Mouse (Mus musculus) embryonic facial prominence, embryonic 11.5 days (tissue): ENCODE measurements around the gene Krtap22-2. TPM values are rescaled to one million over a fixed set of nuclear protein-coding genes. Genes with fewer than 3 reads are reported as not detected.
"Not testable (repeated sequence)": the region's sequence is repeated elsewhere in the genome, so short reads cannot be mapped to it uniquely, and the experiment has no call there.

ENCODE experiments used
- ATAC-seq: fragments of 200-750 bp; cut with Nextera tagmentation; replicated peaks from 2 replicates; pipeline ENCODE4 v1.8.0; 2017; ENCODE audit warnings: low read depth; ENCODE audit not compliant: insufficient number of reproducible peaks, low FRiP score, low TSS enrichment
- DNase-seq: peaks from one replicate; pipeline ENCODE4 v3.0.0-alpha.2; 2015; ENCODE audit warnings: low spot score
- H3K27ac ChIP-seq: fragments of 300-500 bp; sonication (generic); replicated peaks from 2 replicates; pipeline ENCODE4 v1.5.1; 2014; ENCODE audit warnings: mild to moderate bottlenecking, low read depth, low read length, control low read depth
- H3K27me3 ChIP-seq: fragments of 300-500 bp; sonication (generic); 2 replicates; pipeline ENCODE4 v1.6.1; 2014; ENCODE audit warnings: mild to moderate bottlenecking, low read length, moderate library complexity, mixed read lengths; ENCODE audit not compliant: control insufficient read depth, insufficient read depth
- H3K36me3 ChIP-seq: fragments of 300-500 bp; sonication (generic); replicated peaks from 2 replicates; pipeline ENCODE4 v1.6.1; 2014; ENCODE audit warnings: low read depth, mild to moderate bottlenecking, low read length, moderate library complexity, mixed read lengths; ENCODE audit not compliant: control insufficient read depth, insufficient read depth
- H3K4me1 ChIP-seq: fragments of 300-500 bp; sonication (generic); 2 replicates; pipeline ENCODE4 v1.6.1; 2014; ENCODE audit warnings: low read length, mixed read lengths; ENCODE audit not compliant: control insufficient read depth, insufficient read depth
- H3K4me2 ChIP-seq: fragments of 300-500 bp; sonication (generic); 2 replicates; pipeline ENCODE4 v1.6.1; 2014; ENCODE audit warnings: low read depth, mild to moderate bottlenecking, control low read depth, low read length, moderate library complexity
- H3K4me3 ChIP-seq: fragments of 300-500 bp; sonication (generic); 2 replicates; pipeline ENCODE4 v1.5.1; 2014; ENCODE audit warnings: low read depth, low read length, control low read depth
- H3K9ac ChIP-seq: fragments of 300-500 bp; sonication (generic); replicated peaks from 2 replicates; pipeline ENCODE4 v1.6.1; 2014; ENCODE audit warnings: mild to moderate bottlenecking, control low read depth, low read length
- H3K9me3 ChIP-seq: fragments of 300-500 bp; sonication (generic); replicated peaks from 2 replicates; pipeline ENCODE4 v1.6.1; 2016; ENCODE audit warnings: mild to moderate bottlenecking, low read length, inconsistent platforms, mixed read lengths; ENCODE audit not compliant: control insufficient read depth
- WGBS: fragments of 180-500 bp; shearing (Covaris S2); extraction: QIAGEN DNeasy Blood & Tissue Kit; methylation state at CpG from one replicate; pipeline ENCODE4 v1.1.7; 2014; 5-methylcytosine and 5-hydroxymethylcytosine counted together
- polyA plus RNA-seq: library from polyadenylated mRNA; unstranded; fragments of >200 nt; fragmentation: Nextera tagmentation; extraction: Ambion mirVana; gene quantifications from 2 replicates; pipeline ENCODE4 v1.2.1, GENCODE M21; 2014

The Krtap22-2 gene
- polyA plus RNA-seq, result not detected in 2 replicates

- no peaks in the 10 kb centered on the region for H3K9me3 ChIP-seq
- H3K27me3 ChIP-seq, result no peaks in the 10 kb centered on the region
- no peaks in the 10 kb centered on the region for H3K4me1 ChIP-seq
- no peak for DNase-seq
- H3K4me2 ChIP-seq, result no peak within 1 kb of the TSS
- H3K36me3 ChIP-seq, result no peaks in the 10 kb centered on the region
- ATAC-seq, result no peak
- WGBS, result 89% methylated on average over 5 of the region's 5 CpGs
- H3K4me3 ChIP-seq, result no peak within 1 kb of the TSS
- H3K9ac ChIP-seq, result no peak within 1 kb of the TSS
- no peak within 1 kb of the TSS for H3K27ac ChIP-seq
These were observed at the start of gene Krtap22-2 for GRCm38 (mm10) chr16:89010659-89011058. Krtap22-2 (minus strand) TSS chr16:89010759.

- H3K27ac ChIP-seq, result no peak within 1 kb of the TSS
- no peaks in the 10 kb centered on the region for H3K27me3 ChIP-seq
- ATAC-seq, result no peak
- no peaks in the 10 kb centered on the region for H3K9me3 ChIP-seq
- DNase-seq, result no peak
- WGBS, result 83% methylated on average over 3 of the region's 3 CpGs
- H3K4me3 ChIP-seq, result no peak within 1 kb of the TSS
- no peaks in the 10 kb centered on the region for H3K36me3 ChIP-seq
- no peaks in the 10 kb centered on the region for H3K4me1 ChIP-seq
- H3K9ac ChIP-seq, result no peak within 1 kb of the TSS
- no peak within 1 kb of the TSS for H3K4me2 ChIP-seq
These were observed 37.2 kb upstream of the Krtap22-2 start, which contains the start of gene Krtap6-5 for GRCm38 (mm10) chr16:89047783-89048182. Krtap6-5 (minus strand) TSS chr16:89047883.

DNA sequence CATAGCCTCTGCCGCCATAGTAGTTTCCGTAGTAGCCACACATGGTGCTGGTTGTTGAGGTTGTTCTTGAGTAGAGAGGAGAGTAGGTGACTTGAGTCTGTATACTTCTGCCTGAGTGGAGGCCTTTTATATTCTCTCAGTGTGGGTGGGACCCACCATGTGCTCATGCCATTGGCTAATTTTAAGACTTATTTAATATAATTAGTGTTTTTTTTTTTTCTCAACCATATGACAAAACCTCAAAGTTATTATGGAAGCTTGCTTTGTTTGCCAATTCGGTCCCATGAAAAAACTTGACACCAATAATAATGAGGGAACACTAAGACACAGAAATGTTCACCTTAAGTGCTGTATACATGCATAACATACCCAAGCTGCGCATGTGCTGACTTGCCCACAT, 30.8 kb upstream of the Krtap22-2 start, which contains the start of gene Gm10228:
TSS of gene Gm10228 (minus strand) at position 101 of the 400 bp plus-strand sequence.
- not testable (repeated sequence) for H3K36me3 ChIP-seq, H3K27ac ChIP-seq, DNase-seq, H3K27me3 ChIP-seq, H3K9ac ChIP-seq, H3K4me1 ChIP-seq, H3K4me3 ChIP-seq, H3K9me3 ChIP-seq, ATAC-seq, H3K4me2 ChIP-seq
- WGBS, result 86% methylated on average over 2 of the region's 4 CpGs

GRCm38 (mm10) chr16:89031399-89031798, 20.8 kb upstream of the Krtap22-2 start, which contains the start of gene Krtap6-1:
Krtap6-1 (plus strand) TSS chr16:89031699.
- not testable (repeated sequence) for DNase-seq, H3K36me3 ChIP-seq, H3K4me1 ChIP-seq, H3K27ac ChIP-seq, ATAC-seq, H3K4me2 ChIP-seq, H3K27me3 ChIP-seq, H3K4me3 ChIP-seq, H3K9me3 ChIP-seq, H3K9ac ChIP-seq
- 90% methylated on average over 3 of the region's 3 CpGs for WGBS

DNA sequence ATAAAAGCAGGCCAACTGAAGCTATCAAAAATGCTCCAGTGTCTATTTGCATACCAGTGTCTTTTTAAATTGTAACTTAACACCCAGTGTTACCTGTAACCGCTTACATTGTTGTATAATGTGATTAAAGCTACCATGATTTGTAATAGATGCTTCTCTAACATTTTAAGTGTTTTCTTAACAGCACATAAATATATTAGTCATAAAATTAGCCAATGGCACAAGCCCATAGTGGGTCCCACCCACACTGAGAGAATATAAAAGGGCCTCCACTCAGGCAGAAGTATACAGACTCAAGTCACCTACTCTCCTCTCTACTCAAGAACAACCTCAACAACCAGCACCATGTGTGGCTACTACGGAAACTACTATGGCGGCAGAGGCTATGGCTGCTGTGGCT, 4.4 kb upstream of the Krtap22-2 start, which contains the start of gene Gm10229:
TSS of gene Gm10229 (plus strand) at position 301 of the 400 bp plus-strand sequence.
- H3K27ac ChIP-seq, H3K9me3 ChIP-seq, H3K36me3 ChIP-seq, H3K4me1 ChIP-seq, H3K4me3 ChIP-seq, H3K4me2 ChIP-seq, DNase-seq, H3K27me3 ChIP-seq, ATAC-seq, H3K9ac ChIP-seq: not testable (repeated sequence)
- WGBS, result 84% methylated on average over 1 of the region's 3 CpGs

GRCm38 (mm10) chr16:89013973-89014372, 3.4 kb upstream of the Krtap22-2 start:
- Histone ChIP-seq H3K4me2 (no peak overlapping the region), H3K27ac (no peak overlapping the region), H3K9ac (no peak overlapping the region), H3K9me3 (no peaks in the 10 kb centered on the region), H3K4me3 (no peak overlapping the region), H3K36me3 (no peaks in the 10 kb centered on the region), H3K4me1 (no peaks in the 10 kb centered on the region), H3K27me3 (no peaks in the 10 kb centered on the region)
- DNase-seq, result no peak
- ATAC-seq, result no peak
- WGBS, result 94% methylated on average over 3 of the region's 3 CpGs

DNA sequence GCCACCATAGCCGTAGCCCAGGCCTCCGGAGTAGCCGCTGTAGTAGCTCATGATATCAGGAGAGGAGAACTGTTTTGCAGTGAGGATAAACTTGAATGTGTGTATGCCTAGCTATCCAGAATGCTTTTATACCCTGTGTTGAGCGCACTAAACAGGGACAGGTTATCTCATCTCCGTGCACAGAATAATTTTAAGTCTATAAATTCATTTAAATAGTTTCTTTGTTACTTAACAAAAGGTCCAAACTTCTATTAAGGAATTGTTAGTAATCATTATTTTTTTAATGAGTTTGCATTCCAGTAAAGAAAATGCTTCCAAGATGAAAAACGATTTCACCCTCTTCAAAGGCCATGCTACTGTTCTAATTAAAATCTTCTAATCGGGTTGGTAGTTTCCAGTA, 47.8 kb downstream of the Krtap22-2 start, which contains the start of gene Krtap16-3:
TSS of gene Krtap16-3 (minus strand) at position 101 of the 400 bp plus-strand sequence.
- Histone ChIP-seq H3K27ac (no peak within 1 kb of the TSS), H3K4me3 (no peak within 1 kb of the TSS), H3K4me1 (no peaks in the 10 kb centered on the region), H3K27me3 (no peaks in the 10 kb centered on the region), H3K9me3 (no peaks in the 10 kb centered on the region), H3K36me3 (no peaks in the 10 kb centered on the region), H3K4me2 (no peak within 1 kb of the TSS), H3K9ac (no peak within 1 kb of the TSS)
- ATAC-seq, result no peak
- no peak for DNase-seq
- WGBS, result 90% methylated on average over 7 of the region's 7 CpGs
